Mouse (Mus musculus) liver, embryonic 15.5 days (tissue): ENCODE results near the gene Olfr47. TPM values are rescaled to one million over a fixed set of nuclear protein-coding genes. Genes with fewer than 3 reads are reported as not detected.
"Not testable (repeated sequence)": the region's sequence is repeated elsewhere in the genome, so short reads cannot be mapped to it uniquely, and the experiment has no call there.

Experiments used
- ATAC-seq: fragments of 200-750 bp; cut with Nextera tagmentation; 2 replicates; pipeline ENCODE4 v1.8.0; 2017; ENCODE audit warnings: moderate number of reproducible peaks, mild to moderate bottlenecking, moderate library complexity; ENCODE audit not compliant: insufficient read depth
- H3K27ac ChIP-seq: fragments of 300-500 bp; sonication (generic); replicated peaks from 2 replicates; pipeline ENCODE4 v1.5.1; 2015; ENCODE audit warnings: mild to moderate bottlenecking, inconsistent platforms
- H3K27me3 ChIP-seq: fragments of 300-500 bp; sonication (generic); 2 replicates; pipeline ENCODE4 v1.6.1; 2015; ENCODE audit warnings: mild to moderate bottlenecking, inconsistent platforms
- H3K36me3 ChIP-seq: fragments of 300-500 bp; sonication (generic); replicated peaks from 2 replicates; pipeline ENCODE4 v1.6.1; 2015; ENCODE audit warnings: moderate library complexity, mild to moderate bottlenecking, inconsistent platforms
- H3K4me1 ChIP-seq: fragments of 300-500 bp; sonication (generic); replicated peaks from 2 replicates; pipeline ENCODE4 v1.6.1; 2015; ENCODE audit warnings: inconsistent platforms
- H3K4me2 ChIP-seq: fragments of 300-500 bp; sonication (generic); 2 replicates; pipeline ENCODE4 v1.6.1; 2015; ENCODE audit warnings: moderate library complexity, mild to moderate bottlenecking, inconsistent platforms
- H3K4me3 ChIP-seq: fragments of 300-500 bp; sonication (generic); replicated peaks from 2 replicates; pipeline ENCODE4 v1.5.1; 2015; ENCODE audit warnings: mild to moderate bottlenecking, inconsistent platforms
- H3K9ac ChIP-seq: fragments of 300-500 bp; sonication (generic); 2 replicates; pipeline ENCODE4 v1.6.1; 2015; ENCODE audit warnings: moderate library complexity, mild to moderate bottlenecking, inconsistent platforms
- H3K9me3 ChIP-seq: fragments of 300-500 bp; sonication (generic); replicated peaks from 2 replicates; pipeline ENCODE4 v1.6.1; 2016; ENCODE audit warnings: inconsistent platforms
- WGBS: fragments of 180-500 bp; shearing (Covaris S2); methylation state at CpG from one replicate; pipeline ENCODE4 v1.1.7; 2015; ENCODE audit warnings: mixed read lengths; ENCODE audit not compliant: insufficient replicate concordance; 5-methylcytosine and 5-hydroxymethylcytosine counted together
- polyA plus RNA-seq: library from polyadenylated mRNA; unstranded; fragments of >200 nt; fragmentation: Nextera tagmentation; extraction: Ambion mirVana; gene quantifications from 2 replicates; pipeline ENCODE4 v1.2.1, GENCODE M21; 2015

Gene Olfr47
- not detected in 2 replicates for polyA plus RNA-seq

- H3K4me2 ChIP-seq, H3K27ac ChIP-seq, H3K36me3 ChIP-seq, H3K4me1 ChIP-seq, ATAC-seq, H3K9ac ChIP-seq, H3K27me3 ChIP-seq, H3K9me3 ChIP-seq, H3K4me3 ChIP-seq: not testable (repeated sequence)
- 56% methylated on average over 1 of the region's 1 CpGs for WGBS
Measured at GRCm38 (mm10) chr6:43231255-43231654, at the start of gene Olfr47. Olfr47 (plus strand) TSS chr6:43231529.

DNA sequence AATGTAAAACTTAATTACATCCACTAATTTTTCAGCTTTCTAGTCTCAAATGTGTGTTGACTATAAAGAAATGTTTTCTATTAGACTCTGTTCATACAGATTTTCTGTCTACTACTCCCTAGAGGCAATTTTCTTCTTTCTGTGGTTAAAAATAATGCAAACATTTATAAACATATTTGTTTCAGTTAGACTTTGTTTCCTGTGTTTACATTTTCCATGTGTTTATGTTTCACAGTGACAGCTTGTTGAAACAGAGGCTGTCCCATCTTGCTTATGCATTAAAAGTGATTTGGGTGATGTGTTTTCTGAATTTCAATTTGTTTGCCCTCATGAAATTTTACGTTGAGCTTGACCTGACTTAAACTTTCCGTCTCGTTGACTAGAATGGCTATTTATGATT is 40.3 kb upstream of the Olfr47 start:
- Histone ChIP-seq H3K27me3 (no peaks in the 10 kb centered on the region), H3K4me3 (no peak overlapping the region), H3K36me3 (no peaks in the 10 kb centered on the region), H3K27ac (no peak overlapping the region), H3K9ac (no peak overlapping the region), H3K4me2 (no peak overlapping the region), H3K9me3 (no peaks in the 10 kb centered on the region), H3K4me1 (no peaks in the 10 kb centered on the region)
- ATAC-seq: no peak
- WGBS: 59% methylated on average over 3 of the region's 3 CpGs

- Histone ChIP-seq H3K4me3 (no peak within 1 kb of the TSS), H3K4me1 (no peaks in the 10 kb centered on the region), H3K4me2 (no peak within 1 kb of the TSS), H3K9me3 (no peaks in the 10 kb centered on the region), H3K27ac (no peak within 1 kb of the TSS), H3K9ac (no peak within 1 kb of the TSS), H3K36me3 (no peaks in the 10 kb centered on the region), H3K27me3 (no peaks in the 10 kb centered on the region)
- ATAC-seq: no peak
Measured at GRCm38 (mm10) chr6:43196781-43197180, 34.5 kb upstream of the Olfr47 start, which contains the start of gene Olfr435. Olfr435 (plus strand) TSS chr6:43197146.

GRCm38 (mm10) chr6:43198094-43198493 is 33.2 kb upstream of the Olfr47 start:
- Histone ChIP-seq H3K4me3 (no peak overlapping the region), H3K27me3 (no peaks in the 10 kb centered on the region), H3K4me2 (no peak overlapping the region), H3K4me1 (no peaks in the 10 kb centered on the region), H3K9me3 (no peaks in the 10 kb centered on the region), H3K9ac (no peak overlapping the region), H3K27ac (no peak overlapping the region), H3K36me3 (no peaks in the 10 kb centered on the region)
- 55% methylated on average over 3 of the region's 3 CpGs for WGBS
- no peak for ATAC-seq

DNA sequence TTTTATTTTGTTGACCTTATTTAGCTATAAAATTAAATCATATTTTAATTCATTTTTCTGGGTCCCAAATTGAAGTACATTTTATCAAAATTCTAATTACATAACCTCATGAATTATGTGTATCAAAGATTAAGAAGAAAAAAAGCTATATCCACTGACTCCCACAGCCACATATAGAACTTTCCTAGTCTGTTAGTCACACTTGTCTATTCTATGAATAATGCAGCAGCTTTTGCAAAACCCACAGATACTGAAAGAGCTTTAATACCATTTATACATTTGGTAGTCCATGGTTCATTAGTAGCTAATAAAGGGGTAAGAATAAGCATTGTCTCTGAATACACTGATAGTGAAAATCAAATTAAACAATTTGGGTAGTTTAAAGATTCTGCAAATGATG is 28.5 kb upstream of the Olfr47 start:
- no peaks in the 10 kb centered on the region for H3K9me3 ChIP-seq
- no peak overlapping the region for H3K4me3 ChIP-seq
- no peaks in the 10 kb centered on the region for H3K27me3 ChIP-seq
- no peaks in the 10 kb centered on the region for H3K4me1 ChIP-seq
- no peak overlapping the region for H3K27ac ChIP-seq
- H3K9ac ChIP-seq: no peak overlapping the region
- no peak overlapping the region for H3K4me2 ChIP-seq
- H3K36me3 ChIP-seq: no peaks in the 10 kb centered on the region
- no peak for ATAC-seq

- Histone ChIP-seq H3K9ac (no peak overlapping the region), H3K4me3 (no peak overlapping the region), H3K27ac (no peak overlapping the region), H3K27me3 (no peaks in the 10 kb centered on the region), H3K4me2 (no peak overlapping the region), H3K9me3 (no peaks in the 10 kb centered on the region), H3K36me3 (no peaks in the 10 kb centered on the region), H3K4me1 (no peaks in the 10 kb centered on the region)
- 29% methylated on average over 2 of the region's 2 CpGs for WGBS
- ATAC-seq: no peak
Measured at GRCm38 (mm10) chr6:43205355-43205754, 26.0 kb upstream of the Olfr47 start.

- H3K4me1 ChIP-seq, ATAC-seq, H3K27ac ChIP-seq, H3K4me3 ChIP-seq, H3K4me2 ChIP-seq, H3K27me3 ChIP-seq, H3K36me3 ChIP-seq, H3K9me3 ChIP-seq, H3K9ac ChIP-seq: not testable (repeated sequence)
Measured at GRCm38 (mm10) chr6:43212873-43213272, 18.5 kb upstream of the Olfr47 start, which contains the start of gene Olfr434. Olfr434 (plus strand) TSS chr6:43213021.

GRCm38 (mm10) chr6:43242061-43242460 is 10.7 kb downstream of the Olfr47 start:
- WGBS: 5% methylated on average over 4 of the region's 4 CpGs
- Histone ChIP-seq H3K27me3 (no peaks in the 10 kb centered on the region), H3K4me1 (no peaks in the 10 kb centered on the region), H3K27ac (no peak overlapping the region), H3K4me3 (no peak overlapping the region), H3K9ac (no peak overlapping the region), H3K9me3 (no peaks in the 10 kb centered on the region), H3K4me2 (no peak overlapping the region), H3K36me3 (no peaks in the 10 kb centered on the region)
- ATAC-seq: no peak

- Histone ChIP-seq H3K27ac (no peak overlapping the region), H3K9ac (no peak overlapping the region), H3K4me1 (no peaks in the 10 kb centered on the region), H3K36me3 (no peaks in the 10 kb centered on the region), H3K4me3 (no peak overlapping the region), H3K9me3 (no peaks in the 10 kb centered on the region), H3K4me2 (no peak overlapping the region), H3K27me3 (no peaks in the 10 kb centered on the region)
- WGBS: 46% methylated on average over 3 of the region's 3 CpGs
- no peak for ATAC-seq
Measured at GRCm38 (mm10) chr6:43247396-43247795, 16.1 kb downstream of the Olfr47 start.

DNA sequence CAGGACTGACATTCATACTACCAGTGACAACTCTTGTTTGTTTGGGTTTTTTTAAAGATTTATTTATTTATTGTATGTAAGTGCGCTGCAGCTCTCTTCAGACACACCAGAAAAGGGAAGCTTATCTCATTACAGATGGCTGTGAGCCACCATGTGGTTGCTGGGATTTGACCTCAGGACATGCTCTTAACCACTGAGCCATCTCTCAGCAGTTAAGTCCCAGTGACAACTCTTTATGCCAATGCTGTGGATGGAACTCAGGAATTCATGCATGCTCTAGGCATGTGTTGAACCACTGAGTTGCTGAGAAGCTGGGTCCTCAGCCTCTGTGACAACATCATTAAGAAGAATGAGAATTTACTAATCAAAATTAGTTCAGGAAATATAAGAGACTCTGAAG is 21.7 kb downstream of the Olfr47 start:
- WGBS: 13% methylated on average over 1 of the region's 1 CpGs
- H3K4me2 ChIP-seq: no peak overlapping the region
- H3K27me3 ChIP-seq: no peaks in the 10 kb centered on the region
- ATAC-seq: no peak
- no peaks in the 10 kb centered on the region for H3K4me1 ChIP-seq
- no peak overlapping the region for H3K9ac ChIP-seq
- H3K4me3 ChIP-seq: no peak overlapping the region
- no peak overlapping the region for H3K27ac ChIP-seq
- no peaks in the 10 kb centered on the region for H3K36me3 ChIP-seq
- H3K9me3 ChIP-seq: no peaks in the 10 kb centered on the region

- H3K4me3 ChIP-seq: no peak overlapping the region
- ATAC-seq: no peak
- H3K4me1 ChIP-seq: no peaks in the 10 kb centered on the region
- H3K4me2 ChIP-seq: no peak overlapping the region
- no peaks in the 10 kb centered on the region for H3K27me3 ChIP-seq
- no peak overlapping the region for H3K9ac ChIP-seq
- no peaks in the 10 kb centered on the region for H3K36me3 ChIP-seq
- H3K27ac ChIP-seq: no peak overlapping the region
- 50% methylated on average over 7 of the region's 7 CpGs for WGBS
- no peaks in the 10 kb centered on the region for H3K9me3 ChIP-seq
Measured at GRCm38 (mm10) chr6:43254193-43254926, 23.0 kb downstream of the Olfr47 start.

DNA sequence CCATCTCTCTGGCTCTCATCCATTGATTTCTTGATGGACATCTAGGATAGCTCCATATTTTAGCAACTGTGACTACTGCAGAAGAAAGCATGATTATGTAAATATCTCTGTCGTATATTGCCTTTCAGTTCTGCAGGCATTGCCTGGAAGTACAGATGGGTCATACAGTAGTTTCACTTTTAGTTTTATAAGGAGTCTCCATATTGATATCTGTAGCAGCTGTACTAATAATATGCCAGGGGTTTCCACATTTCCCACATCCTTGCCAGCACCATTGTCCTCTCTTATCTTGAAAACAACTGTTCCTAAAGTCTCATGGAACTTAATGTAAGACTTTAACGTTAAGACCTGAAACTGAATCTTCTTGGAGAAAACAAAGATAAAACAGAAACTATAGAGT is 29.4 kb downstream of the Olfr47 start:
- no peak overlapping the region for H3K4me3 ChIP-seq
- no peak overlapping the region for H3K9ac ChIP-seq
- no peak overlapping the region for H3K4me2 ChIP-seq
- no peaks in the 10 kb centered on the region for H3K9me3 ChIP-seq
- no peak for ATAC-seq
- H3K27me3 ChIP-seq: peaks cover 19% of the 10 kb centered on the region
- 37% methylated on average over 2 of the region's 2 CpGs for WGBS
- H3K4me1 ChIP-seq: no peaks in the 10 kb centered on the region
- no peak overlapping the region for H3K27ac ChIP-seq
- H3K36me3 ChIP-seq: no peaks in the 10 kb centered on the region
